Comparison of ENCODE assay signal across 8 mouse cellular contexts in genomic region chr8:95852290-95852689, GRCm38 (mm10). TPM values are rescaled to one million over a fixed set of nuclear protein-coding genes. Genes with fewer than 3 reads are reported as not detected.
A peak's percentile ranks its signal among the peaks of the same experiment; 100 is the strongest.
DNase-seq lines count a peak whose midpoint lies in the region; ATAC-seq lines count a peak whose summit lies in the region.

No protein-coding gene starts in this region.

- H3K4me3 ChIP-seq in embryonic facial prominence, embryonic 10.5 days, result peak overlapping the region; percentile 76
- peak overlapping the region; percentile 77 for H3K4me3 ChIP-seq in heart, embryonic 16.5 days (ENCODE audit: low read length)
- H3K4me3 ChIP-seq in macrophage (ENCODE audit: inconsistent target), result peak overlapping the region; percentile 96

- H3K27ac ChIP-seq in embryonic facial prominence, embryonic 10.5 days (replicated peaks), result no peak overlapping the region
- no peak overlapping the region for H3K27ac ChIP-seq in heart, embryonic 16.5 days (ENCODE audit: low read length)
- H3K27ac ChIP-seq in macrophage, result peak overlapping the region; percentile 80

- WGBS in embryonic facial prominence, embryonic 10.5 days, result 73% methylated on average over 4 of the region's 4 CpGs
- WGBS in heart, embryonic 16.5 days, result 50% methylated on average over 4 of the region's 4 CpGs
- 0% methylated on average over 4 of the region's 4 CpGs for WGBS in macrophage (ENCODE audit: missing documents)

- peak overlapping the region; percentile 80; the same call in 1 of the 2 replicates for H3K9ac ChIP-seq in heart, embryonic 16.5 days (ENCODE audit: low read length)

- peak overlapping the region; percentile 94 for H3K4me2 ChIP-seq in heart, embryonic 16.5 days (ENCODE audit: low read depth, low read length)

- peaks cover 55% of the 10 kb centered on the region for H3K79me2 ChIP-seq in macrophage (ENCODE audit: inconsistent target)

- H3K27me3 ChIP-seq in embryonic facial prominence, embryonic 10.5 days (replicated peaks; ENCODE audit: low read depth, poor library complexity, severe bottlenecking), result no peaks in the 10 kb centered on the region
- H3K27me3 ChIP-seq in heart, embryonic 16.5 days (ENCODE audit: control insufficient read depth, insufficient read depth, low read length), result no peaks in the 10 kb centered on the region

- peak; percentile 28 for DNase-seq in ovary, adult 18-20 months (ENCODE audit: low spot score)
- DNase-seq in ovary, postnatal 10 days (ENCODE audit: low spot score), result no peak
- DNase-seq in embryonic facial prominence, embryonic 10.5 days (ENCODE audit: low spot score), result no peak
- DNase-seq in kidney, postnatal 14 days, result peak; percentile 66
- no peak for DNase-seq in right cerebral cortex, postnatal 14 days
- DNase-seq in layer of hippocampus, adult 9-10 months (ENCODE audit: low spot score), result no peak

- H3K4me1 ChIP-seq in embryonic facial prominence, embryonic 10.5 days, result peaks cover 13% of the 10 kb centered on the region
- H3K4me1 ChIP-seq in heart, embryonic 16.5 days (ENCODE audit: control insufficient read depth, insufficient read depth, low read length), result peaks cover 14% of the 10 kb centered on the region

- H3K36me3 ChIP-seq in embryonic facial prominence, embryonic 10.5 days (replicated peaks), result peaks cover 12% of the 10 kb centered on the region
- peaks cover 7% of the 10 kb centered on the region; the same call in 1 of the 2 replicates for H3K36me3 ChIP-seq in heart, embryonic 16.5 days (ENCODE audit: control insufficient read depth, insufficient read depth)
- peaks cover 12% of the 10 kb centered on the region; the same call in 1 of the 2 replicates for H3K36me3 ChIP-seq in macrophage (ENCODE audit: inconsistent target)

- peak; percentile 50; the same call in 1 of the 2 replicates for ATAC-seq in heart, embryonic 16.5 days (replicated peaks; ENCODE audit: extremely low read depth, insufficient read depth, low FRiP score)

- H3K9me3 ChIP-seq in embryonic facial prominence, embryonic 10.5 days, result no peaks in the 10 kb centered on the region
- H3K9me3 ChIP-seq in heart, embryonic 16.5 days (replicated peaks; ENCODE audit: control insufficient read depth, low read length), result no peaks in the 10 kb centered on the region

RNA-seq across cellular contexts. Expression of gene Slc38a7, which starts 1.0 kb away (rescaled TPM):
- polyA plus RNA-seq in embryonic facial prominence, embryonic 10.5 days (2016; fragmentation: Nextera tagmentation; extraction: Ambion mirVana), result 18.3 and 18.4 TPM in 2 replicates
- polyA plus RNA-seq in heart, embryonic 16.5 days (2015; fragmentation: Nextera tagmentation; extraction: Ambion mirVana), result 11.4 and 11.7 TPM in 2 replicates
- 100 to 1,000 TPM in 2 of 26 experiments, 10 to 100 TPM in 24; 48.4 to 120 (median 76.2) TPM for total RNA-seq in macrophage (2018; cell fraction: chromatin; rRNA removed)
- total RNA-seq in macrophage (2018; cell fraction: cytosol; rRNA removed), result 10 to 100 TPM; 42.9 to 76.0 (median 59.4) TPM
- 100 to 1,000 TPM in 10 of 26 experiments, 10 to 100 TPM in 16; 69.4 to 166 (median 92.9) TPM for total RNA-seq in macrophage (2018; cell fraction: nucleus; rRNA removed)
- 39.9 to 62.1 TPM (median 57.0 TPM) in 3 replicates for polyA plus RNA-seq in macrophage (2018)

RNA-seq across cellular contexts. Expression of gene Sap18b, which starts 27.1 kb away (rescaled TPM):
- 381 and 383 TPM in 2 replicates for polyA plus RNA-seq in embryonic facial prominence, embryonic 10.5 days (2016; fragmentation: Nextera tagmentation; extraction: Ambion mirVana)
- polyA plus RNA-seq in heart, embryonic 16.5 days (2015; fragmentation: Nextera tagmentation; extraction: Ambion mirVana), result 228 and 285 TPM in 2 replicates
- total RNA-seq in macrophage (2018; cell fraction: chromatin; rRNA removed), result 10 to 100 TPM in 1 of 26 experiments, 1 to 10 TPM in 16, not detected in 9; 1.2 to 20.4 (median 3.6) TPM
- total RNA-seq in macrophage (2018; cell fraction: cytosol; rRNA removed), result 100 to 1,000 TPM; 117 to 188 (median 137) TPM
- total RNA-seq in macrophage (2018; cell fraction: nucleus; rRNA removed), result 10 to 100 TPM in 24 of 26 experiments, 1 to 10 TPM in 2; 4.9 to 37.7 (median 21.4) TPM
- polyA plus RNA-seq in macrophage (2018), result 116 to 211 TPM (median 152 TPM) in 3 replicates

RNA-seq across cellular contexts. Expression of gene Got2, which starts 36.1 kb away (rescaled TPM):
- 183 and 187 TPM in 2 replicates for polyA plus RNA-seq in embryonic facial prominence, embryonic 10.5 days (2016; fragmentation: Nextera tagmentation; extraction: Ambion mirVana)
- 478 and 487 TPM in 2 replicates for polyA plus RNA-seq in heart, embryonic 16.5 days (2015; fragmentation: Nextera tagmentation; extraction: Ambion mirVana)
- 10 to 100 TPM in 13 of 26 experiments, 1 to 10 TPM in 13; 2.5 to 36.6 (median 10.1) TPM for total RNA-seq in macrophage (2018; cell fraction: chromatin; rRNA removed)
- 10 to 100 TPM; 33.5 to 55.7 (median 44.6) TPM for total RNA-seq in macrophage (2018; cell fraction: cytosol; rRNA removed)
- total RNA-seq in macrophage (2018; cell fraction: nucleus; rRNA removed), result 10 to 100 TPM in 24 of 26 experiments, 1 to 10 TPM in 2; 8.1 to 33.2 (median 18.2) TPM
- 43.6 to 79.3 TPM (median 70.6 TPM) in 3 replicates for polyA plus RNA-seq in macrophage (2018)

RNA-seq across cellular contexts. Expression of gene Cnot1, which starts 45.0 kb away (rescaled TPM):
- 112 and 114 TPM in 2 replicates for polyA plus RNA-seq in embryonic facial prominence, embryonic 10.5 days (2016; fragmentation: Nextera tagmentation; extraction: Ambion mirVana)
- polyA plus RNA-seq in heart, embryonic 16.5 days (2015; fragmentation: Nextera tagmentation; extraction: Ambion mirVana), result 49.2 and 51.2 TPM in 2 replicates
- total RNA-seq in macrophage (2018; cell fraction: chromatin; rRNA removed), result 100 to 1,000 TPM; 196 to 326 (median 268) TPM
- total RNA-seq in macrophage (2018; cell fraction: cytosol; rRNA removed), result 10 to 100 TPM; 45.2 to 76.3 (median 60.6) TPM
- total RNA-seq in macrophage (2018; cell fraction: nucleus; rRNA removed), result 100 to 1,000 TPM; 111 to 309 (median 168) TPM
- 44.6 to 69.6 TPM (median 63.8 TPM) in 3 replicates for polyA plus RNA-seq in macrophage (2018)

Comparison
In these comparisons a context has a peak if more than half of its experiments do, and no peak if none do; other contexts are left out.
1. DNase-seq: peak in ovary, adult 18-20 months (single experiment) and kidney, postnatal 14 days (single experiment); none in ovary, postnatal 10 days (single experiment), embryonic facial prominence, embryonic 10.5 days (single experiment), right cerebral cortex, postnatal 14 days (single experiment) and layer of hippocampus, adult 9-10 months (single experiment).
2. Peak in every context shown above with its lines, with median percentiles within 50 percentile points of each other: H3K4me3 ChIP-seq.